Mouse (Mus musculus): ENCODE results near the gene Gm26558.

The Gm26558 gene

GRCm38 (mm10) chr2:70661715-70662495, at the start of gene Gm26558:
TSS of gene Gm26558 (minus strand) at chr2:70662108.
- no peak for DNase-seq (ENCODE audit: low spot score)

GRCm38 (mm10) chr2:70710878-70711277, 49.0 kb upstream of the Gm26558 start:
- DNase-seq (ENCODE audit: low spot score): no peak

GRCm38 (mm10) chr2:70710236-70710635, 48.3 kb upstream of the Gm26558 start:
- DNase-seq (ENCODE audit: low spot score): no peak

GRCm38 (mm10) chr2:70708986-70709730, 47.2 kb upstream of the Gm26558 start:
- DNase-seq (ENCODE audit: low spot score): no peak

GRCm38 (mm10) chr2:70702403-70702802, 40.5 kb upstream of the Gm26558 start:
- DNase-seq (ENCODE audit: low spot score): no peak

- peak; percentile 60 for DNase-seq (ENCODE audit: low spot score)
Observed at GRCm38 (mm10) chr2:70701571-70701970, 39.7 kb upstream of the Gm26558 start.

GRCm38 (mm10) chr2:70700851-70701250, 38.9 kb upstream of the Gm26558 start:
- DNase-seq (ENCODE audit: low spot score): no peak

- no peak for DNase-seq (ENCODE audit: low spot score)
Observed at GRCm38 (mm10) chr2:70695712-70696111, 33.8 kb upstream of the Gm26558 start.

GRCm38 (mm10) chr2:70690195-70690594, 28.3 kb upstream of the Gm26558 start:
- no peak for DNase-seq (ENCODE audit: low spot score)

GRCm38 (mm10) chr2:70688454-70689078, 26.7 kb upstream of the Gm26558 start:
- DNase-seq (ENCODE audit: low spot score): no peak

GRCm38 (mm10) chr2:70682324-70682723, 20.4 kb upstream of the Gm26558 start:
- DNase-seq (ENCODE audit: low spot score): no peak

- no peak for DNase-seq (ENCODE audit: low spot score)
Observed at GRCm38 (mm10) chr2:70673445-70674126, 11.7 kb upstream of the Gm26558 start.

- no peak for DNase-seq (ENCODE audit: low spot score)
Observed at GRCm38 (mm10) chr2:70672476-70672875, 10.6 kb upstream of the Gm26558 start.

GRCm38 (mm10) chr2:70669896-70670295, 8.0 kb upstream of the Gm26558 start:
- DNase-seq (ENCODE audit: low spot score): no peak

- DNase-seq (ENCODE audit: low spot score): no peak
Observed at GRCm38 (mm10) chr2:70669241-70669640, 7.3 kb upstream of the Gm26558 start.

- DNase-seq (ENCODE audit: low spot score): no peak
Observed at GRCm38 (mm10) chr2:70667016-70667415, 5.1 kb upstream of the Gm26558 start.

- peak; percentile 39 for DNase-seq (ENCODE audit: low spot score)
Observed at GRCm38 (mm10) chr2:70663764-70664163, 1.9 kb upstream of the Gm26558 start.

GRCm38 (mm10) chr2:70660887-70661714, 807 bp downstream of the Gm26558 start, which contains the start of gene Gorasp2:
TSS of gene Gorasp2 (plus strand) at chr2:70661576.
- DNase-seq (ENCODE audit: low spot score): peak; percentile 96

GRCm38 (mm10) chr2:70657083-70657482, 4.8 kb downstream of the Gm26558 start:
- DNase-seq (ENCODE audit: low spot score): no peak

- DNase-seq (ENCODE audit: low spot score): no peak
Observed at GRCm38 (mm10) chr2:70651820-70652219, 10.1 kb downstream of the Gm26558 start.

GRCm38 (mm10) chr2:70649471-70649870, 12.4 kb downstream of the Gm26558 start:
- DNase-seq (ENCODE audit: low spot score): no peak

Measured in T-cell, adult 2 months (primary cell).